Mouse (Mus musculus): Measurements from ENCODE around the gene Prpf38b. TPM values are rescaled to one million over a fixed set of nuclear protein-coding genes. Genes with fewer than 3 reads are reported as not detected.
A peak's percentile ranks its signal among the peaks of the same experiment; 100 is the strongest.

The Prpf38b gene
- total and polyA plus RNA-seq, 3 experiments = 42.6 to 177 (median 42.9) TPM

GRCm38 (mm10) chr3:108918852-108919251, 7.3 kb upstream of the Prpf38b start:
- dilution Hi-C loops (cut with MboI; ENCODE audit: extremely low pct_ligation_motif_present, extremely low pct_unique_long_range_greater_than_20kb, low sequenced_read_pairs) = no loop called here
- no peak overlapping the region for H3K4me3 ChIP-seq (replicated peaks in 1 of 3; ENCODE audit: low read depth in 2 of 3, low read length in 2 of 3, poor library complexity in 1 of 3)

GRCm38 (mm10) chr3:108917986-108918385, 6.5 kb upstream of the Prpf38b start:
- Histone ChIP-seq H3K27me3 (replicated peaks) (no peaks in the 10 kb centered on the region), H3K4me2 (ENCODE audit: insufficient read depth, low read depth, poor library complexity, severe bottlenecking) (no peak overlapping the region), H3K4me3 (replicated peaks in 1 of 3; ENCODE audit: low read depth in 2 of 3, low read length in 2 of 3, poor library complexity in 1 of 3) (no peak overlapping the region), H3K36me3 (replicated peaks in 1 of 2; ENCODE audit: control insufficient read depth in 1 of 2, insufficient read depth in 1 of 2, low read length in 1 of 2) (no peaks in the 10 kb centered on the region), H3K27ac (ENCODE audit: insufficient read depth, low read depth) (no peak overlapping the region), H3K4me1 (ENCODE audit: control insufficient read depth in 1 of 2, insufficient read depth in 2 of 2) (peaks cover 7 to 8% of the 10 kb centered on the region in 2 experiments; a peak in 2 of 4 replicates), H3K9me3 (replicated peaks; ENCODE audit: low read length) (no peaks in the 10 kb centered on the region), H3K79me2 (replicated peaks; ENCODE audit: control insufficient read depth, extremely low read depth, insufficient read depth, poor library complexity, severe bottlenecking) (no peaks in the 10 kb centered on the region), H3K9ac (ENCODE audit: insufficient read depth, low read depth) (no peak overlapping the region)
- DNase-seq (ENCODE audit: extremely low read depth) = no peak
- in situ Hi-C loops (cut with MboI; ENCODE audit: low pct_ligation_motif_present, low pct_unique_long_range_greater_than_20kb, low sequenced_read_pairs) (no loop called here), dilution Hi-C loops (cut with MboI; ENCODE audit: extremely low pct_ligation_motif_present, extremely low pct_unique_long_range_greater_than_20kb, low sequenced_read_pairs) (no loop called here)
- no peak for TF ChIP-seq GABPA (IDR thresholded peaks at IDR 0.05; ENCODE audit: insufficient replicate concordance, low read depth, low read length)
- no peak for TF ChIP-seq SIN3A (IDR thresholded peaks at IDR 0.05; ENCODE audit: low read length)
- TF ChIP-seq HCFC1 (IDR thresholded peaks at IDR 0.05; ENCODE audit: low read depth, low read length) = no peak
- TF ChIP-seq RCOR1 (conservative IDR thresholded peaks at IDR 0.05; ENCODE audit: low read depth, low read length) = no peak
- no peak for TF ChIP-seq ZC3H11A (IDR thresholded peaks at IDR 0.05; ENCODE audit: low read depth, low read length)

More at GRCm38 (mm10) chr3:108918852-108919251, 7.3 kb upstream of the Prpf38b start:
- Histone ChIP-seq H3K27me3 (replicated peaks) (no peaks in the 10 kb centered on the region), H3K79me2 (replicated peaks; ENCODE audit: control insufficient read depth, extremely low read depth, insufficient read depth, poor library complexity, severe bottlenecking) (no peaks in the 10 kb centered on the region), H3K4me1 (ENCODE audit: control insufficient read depth in 1 of 2, insufficient read depth in 2 of 2) (peaks cover 7 to 14% of the 10 kb centered on the region in 2 experiments; a peak in 2 of 4 replicates), H3K27ac (ENCODE audit: insufficient read depth, low read depth) (no peak overlapping the region), H3K4me2 (ENCODE audit: insufficient read depth, low read depth, poor library complexity, severe bottlenecking) (no peak overlapping the region), H3K9me3 (replicated peaks; ENCODE audit: low read length) (no peaks in the 10 kb centered on the region), H3K9ac (ENCODE audit: insufficient read depth, low read depth) (no peak overlapping the region), H3K36me3 (replicated peaks in 1 of 2; ENCODE audit: control insufficient read depth in 1 of 2, insufficient read depth in 1 of 2, low read length in 1 of 2) (no peaks in the 10 kb centered on the region)
- TF ChIP-seq CTCF (conservative IDR thresholded peaks at IDR 0.05 in 1 of 2, IDR thresholded peaks at IDR 0.05 in 1 of 2; ENCODE audit: low read depth in 2 of 2, low read length in 2 of 2) = peak in 1 of 2 experiments; percentile 44; a peak in 2 of 4 replicates
- TF ChIP-seq MAFK (IDR thresholded peaks at IDR 0.05; ENCODE audit: insufficient replicate concordance, low read length) = no peak
- TF ChIP-seq JUN (IDR thresholded peaks at IDR 0.05; ENCODE audit: insufficient read depth, low read depth, low read length) = no peak
- TF ChIP-seq JUND (conservative IDR thresholded peaks at IDR 0.05; ENCODE audit: low read depth, low read length) = no peak
- TF ChIP-seq CHD1 (IDR thresholded peaks at IDR 0.05; ENCODE audit: low read depth, low read length) = no peak
- TF ChIP-seq ZKSCAN1 (IDR thresholded peaks at IDR 0.05; ENCODE audit: borderline replicate concordance, low read depth, low read length) = no peak
- no peak for TF ChIP-seq HCFC1 (IDR thresholded peaks at IDR 0.05; ENCODE audit: low read depth, low read length)
- no peak for DNase-seq (ENCODE audit: extremely low read depth)
- in situ Hi-C loops (cut with MboI; ENCODE audit: low pct_ligation_motif_present, low pct_unique_long_range_greater_than_20kb, low sequenced_read_pairs) = no loop called here

GRCm38 (mm10) chr3:108916857-108917256, 5.3 kb upstream of the Prpf38b start:
- TF ChIP-seq BHLHE40 (IDR thresholded peaks at IDR 0.05; ENCODE audit: low read depth, low read length) (no peak), MEF2A (IDR thresholded peaks at IDR 0.05; ENCODE audit: borderline replicate concordance, low read depth, low read length) (no peak), MAFK (IDR thresholded peaks at IDR 0.05; ENCODE audit: insufficient replicate concordance, low read length) (no peak), PAX5 (IDR thresholded peaks at IDR 0.05; ENCODE audit: low read length) (no peak), GABPA (IDR thresholded peaks at IDR 0.05; ENCODE audit: insufficient replicate concordance, low read depth, low read length) (no peak), NELFE (IDR thresholded peaks at IDR 0.05; ENCODE audit: low read depth, low read length) (no peak), MAX (IDR thresholded peaks at IDR 0.05; ENCODE audit: low read length) (no peak), USF2 (conservative IDR thresholded peaks at IDR 0.05; ENCODE audit: low read depth, low read length) (no peak), MYC (IDR thresholded peaks at IDR 0.05; ENCODE audit: low read depth, low read length) (no peak), MXI1 (IDR thresholded peaks at IDR 0.05; ENCODE audit: low read depth, low read length) (no peak), IRF4 (IDR thresholded peaks at IDR 0.05; ENCODE audit: low read depth, low read length) (no peak), MAZ (IDR thresholded peaks at IDR 0.05; ENCODE audit: low read depth, low read length) (no peak), RCOR1 (conservative IDR thresholded peaks at IDR 0.05; ENCODE audit: low read depth, low read length) (no peak), TBP (conservative IDR thresholded peaks at IDR 0.05; ENCODE audit: low read depth, low read length) (no peak), CTCF (conservative IDR thresholded peaks at IDR 0.05 in 1 of 2, IDR thresholded peaks at IDR 0.05 in 1 of 2; ENCODE audit: low read depth in 2 of 2, low read length in 2 of 2) (no peak)
- in situ Hi-C loops (cut with MboI; ENCODE audit: low pct_ligation_motif_present, low pct_unique_long_range_greater_than_20kb, low sequenced_read_pairs) (no loop called here), dilution Hi-C loops (cut with MboI; ENCODE audit: extremely low pct_ligation_motif_present, extremely low pct_unique_long_range_greater_than_20kb, low sequenced_read_pairs) (no loop called here)
- Histone ChIP-seq H3K9ac (ENCODE audit: insufficient read depth, low read depth) (no peak overlapping the region), H3K4me3 (replicated peaks in 1 of 3; ENCODE audit: low read depth in 2 of 3, low read length in 2 of 3, poor library complexity in 1 of 3) (no peak overlapping the region), H3K4me1 (ENCODE audit: control insufficient read depth in 1 of 2, insufficient read depth in 2 of 2) (peaks cover 6 to 10% of the 10 kb centered on the region in 2 experiments; a peak in 3 of 4 replicates), H3K27me3 (replicated peaks) (no peaks in the 10 kb centered on the region), H3K79me2 (replicated peaks; ENCODE audit: control insufficient read depth, extremely low read depth, insufficient read depth, poor library complexity, severe bottlenecking) (no peaks in the 10 kb centered on the region), H3K27ac (ENCODE audit: insufficient read depth, low read depth) (no peak overlapping the region), H3K4me2 (ENCODE audit: insufficient read depth, low read depth, poor library complexity, severe bottlenecking) (peak overlapping the region; percentile 38; the same call in 1 of the 2 replicates), H3K36me3 (replicated peaks in 1 of 2; ENCODE audit: control insufficient read depth in 1 of 2, insufficient read depth in 1 of 2, low read length in 1 of 2) (no peaks in the 10 kb centered on the region), H3K9me3 (replicated peaks; ENCODE audit: low read length) (no peaks in the 10 kb centered on the region)
- no peak for DNase-seq (ENCODE audit: extremely low read depth)
